Mouse (Mus musculus) cerebellum, postnatal 14 days (tissue): ENCODE data around the gene Il10.

Source experiments
- DNase-seq, 2 experiments: peaks; one replicate each; pipeline ENCODE4 v3.0.0; 2021; ENCODE audit warnings: mixed read lengths in 2 of 2

Gene Il10

DNA sequence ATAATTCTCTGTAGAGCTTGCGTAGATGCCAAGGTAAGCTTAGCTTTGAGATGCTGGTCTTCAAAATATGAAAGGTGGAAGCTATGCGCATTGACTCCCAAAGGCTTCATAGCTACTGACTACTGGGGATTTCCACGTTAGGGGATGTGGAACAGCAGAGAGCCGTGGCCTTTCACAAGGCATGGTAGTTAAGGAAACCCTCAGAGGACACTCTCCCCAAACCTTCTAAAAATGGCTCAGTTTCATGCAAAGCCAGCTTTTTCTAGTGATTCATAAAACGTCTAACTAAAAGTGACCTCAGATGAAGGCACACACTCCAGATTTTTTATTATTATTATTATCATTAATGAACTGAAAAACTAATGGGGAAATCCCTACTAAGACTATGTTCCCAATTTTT, 30.4 kb downstream of the Il10 start:
- no peak for DNase-seq

DNA sequence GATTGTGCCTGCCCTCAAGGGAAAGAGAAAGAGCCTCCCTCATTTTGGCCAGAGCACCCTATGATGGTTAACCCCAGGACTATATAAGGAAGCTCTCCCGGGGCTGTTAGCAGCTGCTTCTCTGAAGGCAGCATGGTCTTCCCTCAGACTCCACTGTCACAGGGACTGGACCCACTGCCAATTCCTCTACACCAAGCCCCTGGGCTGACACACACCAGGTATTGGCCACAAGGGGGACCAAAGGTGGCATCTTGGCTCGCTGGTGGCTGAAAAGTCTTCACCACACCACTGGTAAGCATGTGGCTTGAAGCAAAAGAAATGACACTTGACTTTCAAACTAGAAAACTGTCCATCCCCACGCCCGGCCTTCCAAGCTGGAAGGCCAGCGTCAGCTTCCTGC, 31.0 kb downstream of the Il10 start:
- no peak for DNase-seq

DNA sequence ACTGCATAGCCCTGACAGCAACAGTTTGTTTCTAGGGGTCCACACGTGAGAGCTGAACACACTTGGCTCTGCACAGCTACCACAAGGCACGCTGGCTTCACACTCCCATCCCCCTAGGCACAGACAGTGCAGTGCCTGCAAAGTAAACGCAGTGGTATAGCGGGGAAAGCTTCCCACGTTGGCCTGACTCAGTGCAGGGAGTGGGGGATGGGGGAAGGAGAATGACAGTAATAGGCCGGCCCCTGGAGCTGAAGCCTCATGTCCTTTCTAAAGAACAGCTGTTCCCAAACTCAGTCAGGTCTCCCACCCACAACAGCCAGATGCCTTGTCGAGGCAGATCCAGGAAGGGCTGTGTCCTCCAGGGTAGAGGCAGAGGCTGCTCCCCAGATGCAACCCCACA, 31.4 kb downstream of the Il10 start:
- no peak for DNase-seq

DNA sequence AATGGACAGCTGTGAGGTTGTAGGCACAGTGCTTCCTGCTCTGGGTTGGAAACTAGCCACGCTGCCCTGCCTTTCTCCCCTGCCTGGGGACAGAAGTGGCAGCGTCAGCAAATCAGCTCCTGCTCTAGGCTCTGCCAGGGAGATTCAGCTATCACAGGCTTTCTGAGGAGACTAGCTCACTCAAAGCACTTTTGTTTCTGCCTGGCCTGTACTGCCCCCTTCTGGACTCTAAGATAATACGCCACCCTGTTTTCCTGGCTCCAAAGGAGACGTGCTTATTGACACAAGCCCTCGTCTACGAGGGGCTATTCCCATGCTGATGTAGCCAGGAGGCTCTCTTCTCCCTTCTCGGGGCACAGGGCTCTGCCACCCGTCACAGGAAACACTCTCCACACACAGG, 33.6 kb downstream of the Il10 start:
- DNase-seq = peak; percentile 80 to 86

DNA sequence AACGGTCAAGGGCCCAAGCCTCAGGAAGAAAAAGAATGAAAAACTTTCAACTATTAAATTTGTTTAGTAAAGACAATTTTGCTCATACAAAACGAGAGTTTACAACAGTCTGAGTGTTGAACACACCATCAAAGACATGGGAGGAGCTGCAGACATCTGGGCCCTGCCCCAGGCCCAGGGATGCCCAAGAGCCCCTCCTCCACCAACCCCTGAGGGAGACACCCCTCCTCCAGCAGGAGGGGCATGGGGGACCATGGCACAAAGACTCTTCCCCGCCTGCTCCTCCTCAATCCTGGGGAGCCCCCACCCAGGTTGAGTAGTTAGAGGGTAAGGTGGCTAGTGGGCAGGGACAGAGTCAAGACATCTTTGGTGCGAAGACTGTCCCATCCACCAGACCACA, 34.0 kb downstream of the Il10 start:
- DNase-seq = no peak

DNA sequence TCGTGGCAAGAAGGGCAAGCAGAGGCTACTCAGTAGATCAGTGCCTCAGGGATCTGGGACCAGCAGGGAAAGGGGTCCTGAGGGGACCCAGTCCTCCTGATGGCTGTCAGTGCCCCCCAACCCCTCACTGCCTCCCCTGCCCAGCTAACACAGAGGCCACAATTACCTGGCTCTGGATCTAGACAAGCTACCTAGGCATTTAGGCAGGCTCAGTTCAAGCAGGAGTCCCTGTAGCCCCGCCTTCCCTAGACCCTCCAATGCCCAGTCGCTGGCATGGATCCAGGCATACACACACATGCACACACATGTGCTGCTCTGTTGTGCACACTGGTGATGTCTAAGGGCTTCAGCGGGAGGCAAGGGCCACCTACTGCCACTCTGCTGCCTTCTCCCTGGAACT, 34.6 kb downstream of the Il10 start:
- DNase-seq = peak in 1 of 2 experiments; percentile 40

DNA sequence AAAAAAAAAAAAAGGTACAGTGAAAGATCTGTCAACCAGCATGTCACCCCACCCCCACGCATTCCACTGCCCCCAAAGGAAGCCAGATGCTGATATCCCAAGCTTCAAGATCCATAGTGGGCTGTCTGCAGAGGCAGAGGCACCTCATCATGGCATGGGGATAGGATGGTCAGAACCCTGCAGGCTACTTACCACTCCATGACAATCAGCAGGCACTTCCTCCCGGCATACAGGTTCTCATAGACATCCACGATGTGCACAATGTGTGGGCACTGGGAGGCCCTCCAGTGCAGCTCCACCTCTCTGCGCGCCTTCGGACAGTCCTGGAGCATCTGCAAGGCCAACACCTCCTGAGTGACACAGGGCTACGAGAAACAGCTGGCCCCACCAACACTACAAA, 38.8 kb downstream of the Il10 start:
- DNase-seq = no peak

DNA sequence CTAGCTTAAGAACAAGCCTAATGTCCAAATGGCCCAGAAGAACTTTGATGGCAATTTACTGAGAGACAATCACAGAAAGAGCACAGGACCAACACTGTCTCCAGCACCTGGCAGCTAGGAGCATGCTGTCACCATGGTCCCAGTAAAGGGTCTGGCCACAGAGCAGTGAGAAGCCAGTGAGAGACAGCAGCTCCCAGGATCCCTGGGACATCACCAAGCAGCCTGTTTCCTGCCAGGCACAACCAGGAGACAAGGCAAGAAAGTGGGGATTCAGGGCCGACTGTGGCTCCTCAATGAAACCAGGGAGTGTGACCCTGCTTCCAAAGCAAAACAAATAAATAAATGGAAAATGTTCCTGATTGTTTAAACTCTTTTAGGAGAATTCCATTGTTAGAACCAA, 39.8 kb downstream of the Il10 start:
- DNase-seq = no peak

DNA sequence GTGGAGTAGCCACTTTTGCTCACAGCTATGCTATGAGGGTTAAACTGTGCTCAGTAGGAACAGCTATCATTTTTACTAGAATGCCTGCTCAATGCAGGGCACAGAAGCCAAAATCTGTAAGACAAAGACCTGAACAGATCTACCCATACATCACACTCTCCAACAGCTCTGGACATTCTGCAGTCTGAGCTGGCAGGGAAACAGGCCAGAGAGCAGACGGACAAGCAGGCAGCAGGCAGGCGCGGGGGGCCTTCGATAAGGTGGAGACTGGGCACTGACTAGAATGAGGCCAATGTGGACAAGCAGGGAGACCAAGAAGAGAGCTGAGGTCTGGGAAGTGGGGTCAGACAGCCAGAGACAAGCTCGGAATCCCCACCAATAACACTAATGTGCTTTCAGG, 40.2 kb downstream of the Il10 start:
- peak; percentile 44 to 46 for DNase-seq

DNA sequence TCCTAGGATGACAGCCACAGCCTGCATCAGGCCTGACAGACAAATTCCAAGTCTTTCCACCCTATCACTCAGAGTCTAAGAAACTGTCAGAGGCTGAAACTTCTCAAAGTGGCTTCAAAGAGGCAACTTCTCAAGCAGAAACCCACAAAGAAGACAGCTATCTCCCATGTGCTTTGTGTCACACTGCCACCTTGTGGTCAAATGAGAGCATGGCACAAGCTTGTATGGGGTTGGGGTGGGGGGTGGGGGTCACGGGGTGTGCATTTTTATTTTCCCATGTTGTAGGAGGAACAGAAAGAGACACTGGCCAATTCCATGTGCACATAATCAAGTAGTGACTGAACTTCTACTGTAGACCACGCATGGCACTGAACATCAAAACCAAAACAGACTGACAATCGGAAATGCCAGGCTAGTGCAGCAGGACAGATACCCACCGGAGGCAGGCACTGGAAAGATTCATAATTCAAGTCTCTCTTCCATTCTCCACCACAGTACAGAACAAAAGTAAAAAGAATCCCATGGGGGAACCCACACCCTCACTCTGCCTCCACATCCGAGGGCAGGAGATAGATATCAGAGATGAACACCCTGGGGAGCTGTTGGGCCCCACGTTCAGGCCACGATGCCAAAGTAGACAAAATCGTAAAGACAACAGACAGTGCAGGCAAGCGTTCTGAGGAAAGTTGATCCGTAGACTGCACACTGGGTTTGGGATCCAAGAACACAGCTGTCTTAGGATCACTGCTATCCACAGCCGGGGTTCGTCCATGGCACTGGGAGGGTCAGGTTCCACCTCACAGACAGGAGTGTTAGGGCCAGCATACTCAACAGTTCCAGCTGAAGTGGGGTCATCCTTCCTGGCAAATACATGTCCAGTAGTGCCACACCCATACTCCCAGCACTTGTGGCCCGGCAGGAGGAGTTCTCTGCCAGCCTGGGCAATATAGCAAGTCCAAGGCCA, 40.9 kb downstream of the Il10 start:
- peak; percentile 65 to 74 for DNase-seq

DNA sequence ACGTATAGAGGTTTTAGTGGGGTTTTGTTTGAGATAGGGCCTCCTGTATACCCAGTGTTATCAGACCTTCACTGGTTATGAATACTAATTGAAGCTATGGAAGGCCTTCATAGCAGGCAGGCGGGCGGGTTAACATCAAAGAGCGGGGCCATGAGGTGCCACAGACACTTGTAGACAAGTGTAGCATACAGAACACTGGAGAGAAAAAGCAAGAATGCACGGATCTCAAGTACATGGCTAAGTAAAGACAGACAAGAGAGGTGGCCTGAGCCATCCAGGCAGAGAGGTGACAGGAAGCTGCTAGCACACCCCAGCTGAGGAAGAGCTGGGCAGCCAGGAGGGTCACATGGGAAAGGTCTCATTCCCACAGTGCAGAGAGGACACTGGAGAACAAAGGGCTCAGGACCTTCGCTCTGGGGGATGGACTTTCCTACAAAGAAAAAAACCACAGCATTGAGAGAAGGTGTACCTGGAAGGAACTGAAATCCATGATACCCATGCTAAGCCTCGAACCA, 42.2 kb downstream of the Il10 start:
- no peak for DNase-seq

DNA sequence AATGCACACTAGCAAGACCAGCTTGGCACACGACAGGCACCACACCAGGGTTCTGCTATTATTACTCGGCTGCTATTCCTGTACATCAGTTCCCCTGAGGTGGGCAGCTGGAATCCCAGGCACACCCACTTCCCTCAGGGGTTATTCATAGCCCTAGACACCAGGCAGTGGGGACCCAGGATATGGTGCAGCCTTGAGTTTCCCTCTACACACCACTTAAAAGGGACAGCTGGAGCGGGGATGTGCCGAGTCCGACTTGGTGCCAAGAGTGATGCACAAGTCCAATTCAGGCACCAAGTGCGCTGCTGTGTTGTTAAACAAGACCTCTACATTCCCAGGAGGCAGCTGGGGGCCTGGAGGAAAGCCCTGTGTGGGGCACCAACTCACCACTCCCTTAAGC, 43.2 kb downstream of the Il10 start:
- peak in 1 of 2 experiments; percentile 31 for DNase-seq

DNA sequence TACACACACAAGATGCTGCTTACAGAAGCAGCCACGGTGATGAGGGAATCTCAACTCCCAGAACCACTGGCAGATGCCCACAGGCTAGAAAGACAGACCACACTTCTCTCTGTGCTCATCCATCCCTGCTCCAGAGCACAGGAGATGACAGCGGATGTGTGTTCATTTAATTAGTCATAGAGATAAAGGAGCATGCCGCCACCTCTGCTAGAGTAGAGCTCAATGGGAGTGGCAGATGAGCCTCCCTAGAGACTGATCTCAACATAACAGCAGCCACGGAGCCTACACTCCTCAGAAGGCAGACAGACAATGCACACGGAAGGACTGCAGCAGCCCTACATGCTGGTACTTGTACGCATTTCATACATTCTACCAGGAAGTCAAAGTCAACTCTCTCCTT, 44.6 kb downstream of the Il10 start:
- no peak for DNase-seq

DNA sequence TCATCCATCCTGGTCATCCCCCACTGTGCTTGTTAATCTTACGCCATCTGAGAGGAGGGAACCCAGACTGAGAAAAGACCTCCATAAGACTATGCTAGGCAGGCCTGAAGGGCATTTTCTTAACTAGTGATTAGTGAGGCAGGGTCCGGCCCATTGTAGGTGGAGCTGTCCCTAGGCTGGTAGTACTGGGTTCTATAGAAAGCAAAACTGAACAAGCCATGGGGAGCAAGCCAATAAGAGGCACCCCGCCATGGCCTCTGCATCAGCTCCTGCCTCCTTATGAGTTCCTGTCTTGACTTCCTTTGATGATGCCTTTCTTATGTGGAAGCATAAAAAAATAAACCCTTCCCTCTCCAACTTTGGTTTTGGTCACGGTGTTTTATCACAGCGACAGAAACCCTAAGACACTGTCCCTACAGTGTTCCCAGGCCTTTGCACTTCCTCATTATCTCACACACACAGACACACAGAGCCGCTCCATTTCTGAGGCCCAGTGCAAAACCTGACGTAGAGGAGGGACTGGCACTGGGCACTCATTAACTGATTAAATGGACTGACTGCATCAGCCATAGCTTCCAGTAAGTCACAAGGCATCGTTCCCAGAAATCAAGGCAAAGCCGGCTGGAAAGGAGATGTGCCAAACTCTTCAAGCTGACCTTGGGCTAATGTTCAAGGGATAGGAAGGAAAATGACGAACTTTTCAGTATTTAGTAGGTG, 48.5 kb downstream of the Il10 start:
- peak in 1 of 2 experiments; percentile 54 for DNase-seq

DNA sequence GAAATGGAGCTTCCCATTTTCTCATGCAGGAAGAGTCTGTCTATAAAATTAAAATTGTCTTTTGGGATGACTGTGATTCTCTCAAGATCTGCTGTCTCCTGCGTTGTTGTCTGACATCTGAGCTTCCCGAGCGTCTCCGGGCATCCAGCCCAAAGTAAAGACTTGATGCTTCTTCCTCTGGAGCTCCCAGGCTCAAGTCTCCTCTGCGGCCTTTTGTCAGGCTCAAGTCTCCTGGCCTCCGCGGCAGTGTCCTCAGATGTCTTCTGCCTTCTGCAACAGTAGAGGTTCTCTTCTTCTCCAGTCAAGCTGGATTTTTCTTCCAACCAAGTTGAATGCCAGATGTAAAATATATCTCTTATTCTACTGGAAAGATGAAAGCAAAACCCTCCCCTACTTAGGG, 49.4 kb downstream of the Il10 start:
- DNase-seq = no peak

DNA sequence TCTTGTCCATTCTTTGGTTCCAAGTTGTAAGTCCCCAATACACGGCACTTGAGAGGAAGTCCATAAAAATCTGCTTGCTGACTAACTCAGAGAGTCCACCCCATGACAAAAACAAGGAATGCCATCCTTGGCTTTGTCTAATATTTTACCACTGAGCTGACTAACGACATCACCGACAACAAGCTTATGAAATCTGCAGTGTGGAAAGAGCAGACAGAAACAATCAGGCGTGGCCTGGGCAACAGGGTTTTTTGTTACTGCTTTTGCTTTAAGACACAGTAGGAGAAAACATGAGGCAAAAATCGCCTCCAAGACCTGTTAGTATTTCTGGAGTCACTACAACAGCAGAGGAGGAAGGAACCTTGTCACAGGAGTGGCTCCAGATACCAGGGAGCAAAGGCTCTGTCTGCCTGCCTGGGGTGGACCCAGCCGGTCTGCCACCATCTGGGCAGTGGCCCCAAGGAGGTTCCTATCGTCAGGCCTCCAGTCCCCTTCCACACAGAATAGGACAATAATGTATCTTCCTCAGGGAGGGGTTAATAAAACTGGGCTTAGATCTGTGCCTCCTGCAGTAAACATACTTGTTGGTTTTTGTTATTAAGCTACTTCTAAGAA, 52.8 kb downstream of the Il10 start:
- DNase-seq = no peak

DNA sequence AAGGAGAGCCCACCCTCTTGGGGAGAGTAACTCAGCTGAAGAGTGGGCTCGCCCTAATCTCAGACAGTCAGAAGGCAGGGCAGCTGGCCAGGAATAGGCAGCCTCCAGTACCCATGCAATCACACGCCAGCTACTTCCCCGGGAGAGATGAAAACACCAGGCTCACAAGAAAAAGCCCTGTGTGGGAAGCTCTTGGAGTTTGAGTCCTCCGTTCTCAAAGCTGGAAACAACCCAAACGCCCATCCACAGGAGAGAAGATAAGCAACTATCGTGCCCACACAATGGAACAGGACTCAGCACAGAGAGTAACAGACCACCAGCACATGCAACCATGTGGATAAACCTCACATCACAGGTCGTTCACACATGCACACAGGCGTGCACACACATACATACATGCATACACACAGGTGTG, 54.9 kb downstream of the Il10 start:
- peak; percentile 45 to 55 for DNase-seq
